Mouse (Mus musculus) stomach, postnatal 0 days (tissue): ENCODE results near the gene Napb.

Experiments used
- CTCF ChIP-seq: IDR thresholded peaks from 2 replicates; pipeline ENCODE4 v1.5.1; 2016; ENCODE audit warnings: antibody characterized with exemption, low read depth, mild to moderate bottlenecking, moderate library complexity
- EP300 ChIP-seq: optimal IDR thresholded peaks from 2 replicates; pipeline ENCODE3; 2016; ENCODE audit warnings: antibody characterized with exemption

- TF ChIP-seq CTCF (peak; percentile 72), EP300 (no peak)
These were observed 25.7 kb downstream of the Napb start for GRCm38 (mm10) chr2:148706409-148707201.
